24 mouse cellular contexts compared by ENCODE assay signal in genomic region chr1:139986036-139986435, GRCm38 (mm10).
DNase-seq lines count a peak whose midpoint lies in the region; ATAC-seq and TF ChIP-seq lines count a peak whose summit lies in the region.
"Had no signal": no experiment of that assay in that cellular context is flagged by ENCODE, and none has a peak within 500 bp of the region (broad histone marks: within the 10 kb centered on the region; RNA-seq: fewer than 3 reads in every experiment).

No protein-coding gene starts in this region.

- TF ChIP-seq CTCF in intestine, postnatal 0 days (IDR thresholded peaks at IDR 0.05; ENCODE audit: low read depth): no peak

- H3K4me1 ChIP-seq in intestine, postnatal 0 days (replicated peaks; ENCODE audit: control insufficient read depth, insufficient read depth, low read length): no peaks in the 10 kb centered on the region
- H3K4me1 ChIP-seq: forebrain, embryonic 13.5 days; intestine, embryonic 15.5 days; limb, embryonic 12.5 days; lung, embryonic 15.5 days; midbrain, embryonic 10.5 days; neural tube, embryonic 12.5 days had no signal

- H3K27me3 ChIP-seq in intestine, postnatal 0 days (replicated peaks; ENCODE audit: control insufficient read depth, insufficient read depth, low read length): no peaks in the 10 kb centered on the region
- H3K27me3 ChIP-seq: forebrain, embryonic 13.5 days; intestine, embryonic 15.5 days; limb, embryonic 12.5 days; lung, embryonic 15.5 days; neural tube, embryonic 12.5 days had no signal

- no peak for ATAC-seq in cerebellum, adult (ENCODE audit: insufficient number of reproducible peaks, low FRiP score, low TSS enrichment)
- no peak for ATAC-seq in intestine, postnatal 0 days
- ATAC-seq: CD4-positive, CD25-positive, alpha-beta regulatory T cell, adult 4 months; forebrain, embryonic 13.5 days; intestine, embryonic 15.5 days; midbrain, embryonic 16.5 days had no signal

- H3K27ac ChIP-seq in intestine, postnatal 0 days (ENCODE audit: low read depth, low read length): no peak overlapping the region
- H3K27ac ChIP-seq: forebrain, embryonic 13.5 days; hindbrain, embryonic 14.5 days; intestine, embryonic 15.5 days; limb, embryonic 12.5 days; lung, embryonic 15.5 days; midbrain, embryonic 10.5 days; neural tube, embryonic 12.5 days had no signal

- no peaks in the 10 kb centered on the region for H3K36me3 ChIP-seq in intestine, postnatal 0 days (ENCODE audit: control insufficient read depth, insufficient read depth)
- H3K36me3 ChIP-seq: intestine, embryonic 15.5 days; limb, embryonic 12.5 days; lung, embryonic 15.5 days; midbrain, embryonic 10.5 days; neural tube, embryonic 12.5 days had no signal

- DNase-seq in cerebellum, adult 9-10 months: peak; percentile 42
- DNase-seq in Muller cell, postnatal 12 days (ENCODE audit: inconsistent ontology term): peak; percentile 94
- DNase-seq in cerebellum, adult 9-11 months: peak; percentile 26
- DNase-seq in retina, adult 2 months (ENCODE audit: low read depth, low spot score): peak; percentile 2
- no peak for DNase-seq in liver
- DNase-seq: gastrocnemius, postnatal 14 days; heart, postnatal 36 days; kidney, adult 9 months; kidney, postnatal 10 days; layer of hippocampus, adult 9-11 months; right cerebral cortex, postnatal 14 days had no signal

- no peaks in the 10 kb centered on the region for H3K9me3 ChIP-seq in intestine, postnatal 0 days (ENCODE audit: control insufficient read depth)
- H3K9me3 ChIP-seq: forebrain, embryonic 13.5 days; intestine, embryonic 15.5 days; limb, embryonic 12.5 days; lung, embryonic 15.5 days; midbrain, embryonic 10.5 days; neural tube, embryonic 12.5 days had no signal

- H3K4me3 ChIP-seq in intestine, postnatal 0 days (ENCODE audit: low read depth, low read length): no peak overlapping the region
- H3K4me3 ChIP-seq: forebrain, embryonic 13.5 days; intestine, embryonic 15.5 days; limb, embryonic 12.5 days; lung, embryonic 15.5 days; midbrain, embryonic 10.5 days; myocyte; neural tube, embryonic 12.5 days had no signal

- no peak overlapping the region for H3K9ac ChIP-seq in intestine, postnatal 0 days (ENCODE audit: low read depth, low read length)
- H3K9ac ChIP-seq: forebrain, embryonic 13.5 days; hindbrain, embryonic 14.5 days; intestine, embryonic 15.5 days; limb, embryonic 12.5 days; lung, embryonic 15.5 days; neural tube, embryonic 12.5 days had no signal

- WGBS in intestine, postnatal 0 days: 91% methylated on average over 4 of the region's 4 CpGs

- H3K4me2 ChIP-seq in intestine, postnatal 0 days (replicated peaks; ENCODE audit: low read depth): no peak overlapping the region
- H3K4me2 ChIP-seq: forebrain, embryonic 13.5 days; hindbrain, embryonic 14.5 days; intestine, embryonic 15.5 days; limb, embryonic 12.5 days; liver, embryonic 11.5 days; lung, embryonic 15.5 days; neural tube, embryonic 12.5 days had no signal
